Mouse (Mus musculus) naive thymus-derived CD4-positive, alpha-beta T cell, adult 2 months (primary cell): ENCODE data around the gene Imp3.

Source experiments
- DNase-seq: peaks from one replicate; pipeline ENCODE4 v3.0.0-alpha.2; 2011; ENCODE audit warnings: low read depth

The Imp3 gene

DNA sequence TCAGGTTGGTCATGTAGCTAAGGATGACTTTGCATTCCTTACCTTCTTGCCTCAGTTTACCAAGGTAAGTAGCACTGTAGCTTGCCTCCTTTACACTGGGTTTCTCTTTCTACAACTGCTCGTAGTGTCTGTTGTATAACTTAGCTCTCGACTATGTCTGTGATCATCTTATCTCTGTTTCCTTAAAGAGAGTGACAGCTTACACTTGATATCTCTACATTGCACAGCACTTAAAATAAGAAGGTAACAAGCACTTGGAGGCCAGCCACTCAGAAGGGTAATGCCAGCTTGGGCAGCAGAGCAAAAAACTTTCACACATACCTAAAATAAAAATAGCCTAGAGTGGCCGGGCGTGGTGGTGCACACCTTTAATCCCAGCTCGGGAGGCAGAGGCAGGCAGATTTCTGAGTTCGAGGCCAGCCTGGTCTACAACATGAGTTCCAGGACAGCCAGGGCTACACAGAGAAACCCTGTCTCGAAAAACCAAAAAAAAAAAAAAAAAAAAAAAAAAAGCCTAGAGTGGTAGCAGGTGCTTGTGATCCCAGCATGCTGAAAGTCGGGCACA lies 36.8 kb downstream of the Imp3 start:
- DNase-seq: no peak

DNA sequence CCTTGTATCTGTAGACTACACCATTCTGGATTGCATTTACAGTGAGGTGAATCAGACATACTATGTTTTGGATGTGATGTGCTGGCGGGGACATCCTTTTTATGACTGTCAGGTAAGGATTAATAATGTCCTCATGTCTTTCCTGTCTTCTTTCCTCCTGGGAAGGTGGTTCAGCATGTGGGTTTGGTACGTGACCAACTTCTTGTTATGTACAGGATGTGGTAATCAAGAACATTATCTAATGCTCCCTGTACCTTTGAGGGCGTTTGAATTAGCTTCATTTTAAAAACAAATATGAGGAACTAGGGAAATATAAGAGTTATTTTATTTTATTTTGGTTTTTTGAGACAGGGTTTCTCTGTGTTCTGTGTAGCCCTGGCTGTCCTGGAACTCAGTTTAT lies 37.9 kb downstream of the Imp3 start:
- DNase-seq: no peak

DNA sequence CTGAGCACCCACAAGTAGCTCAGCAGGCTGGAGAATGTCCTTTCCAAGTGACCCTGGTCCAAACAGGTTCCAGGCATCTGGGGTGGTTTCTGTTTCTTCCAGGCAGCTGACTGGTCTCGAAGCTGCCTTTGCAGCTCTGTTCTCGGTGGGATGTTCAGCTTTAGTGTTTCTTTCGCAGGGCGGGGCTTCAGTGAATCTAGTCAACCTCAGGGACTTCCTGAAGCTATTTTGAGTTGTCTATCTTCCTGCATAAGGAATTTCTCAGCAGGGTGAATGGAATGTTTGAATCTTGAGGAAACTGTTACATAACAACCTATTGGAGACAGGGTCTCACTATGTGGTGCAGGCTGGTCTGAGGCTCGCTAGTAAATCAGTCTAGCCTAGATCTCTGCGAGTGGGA lies 42.9 kb downstream of the Imp3 start:
- DNase-seq: no peak

DNA sequence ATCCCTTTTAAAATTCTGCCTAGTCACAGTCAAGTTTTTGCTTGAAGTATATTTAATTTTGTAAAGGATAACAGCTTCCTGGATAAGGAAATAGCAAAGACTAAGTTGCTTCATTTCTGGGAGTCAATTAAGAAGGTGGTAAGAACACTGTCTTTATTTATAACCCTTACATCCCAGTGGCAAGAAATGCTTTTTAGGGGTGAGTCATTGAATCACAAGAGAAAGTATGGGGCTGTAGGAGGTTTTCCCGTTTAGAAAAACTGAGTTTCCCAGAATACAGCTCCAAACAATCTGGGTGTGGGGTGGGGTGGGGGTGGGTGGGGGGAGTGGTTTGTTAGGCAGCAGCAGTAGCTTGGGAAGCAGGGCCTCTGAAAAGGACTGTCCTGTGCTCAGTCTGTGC lies 44.2 kb downstream of the Imp3 start:
- DNase-seq: no peak
